Mouse (Mus musculus): ENCODE results near the gene Ngrn. TPM values are rescaled to one million over a fixed set of nuclear protein-coding genes. Genes with fewer than 3 reads are reported as not detected.
A peak's percentile ranks its signal among the peaks of the same experiment; 100 is the strongest.

Ngrn gene
- total RNA-seq (2017), result 22.5 to 35.4 TPM (median 27.3 TPM) in 3 replicates

DNA sequence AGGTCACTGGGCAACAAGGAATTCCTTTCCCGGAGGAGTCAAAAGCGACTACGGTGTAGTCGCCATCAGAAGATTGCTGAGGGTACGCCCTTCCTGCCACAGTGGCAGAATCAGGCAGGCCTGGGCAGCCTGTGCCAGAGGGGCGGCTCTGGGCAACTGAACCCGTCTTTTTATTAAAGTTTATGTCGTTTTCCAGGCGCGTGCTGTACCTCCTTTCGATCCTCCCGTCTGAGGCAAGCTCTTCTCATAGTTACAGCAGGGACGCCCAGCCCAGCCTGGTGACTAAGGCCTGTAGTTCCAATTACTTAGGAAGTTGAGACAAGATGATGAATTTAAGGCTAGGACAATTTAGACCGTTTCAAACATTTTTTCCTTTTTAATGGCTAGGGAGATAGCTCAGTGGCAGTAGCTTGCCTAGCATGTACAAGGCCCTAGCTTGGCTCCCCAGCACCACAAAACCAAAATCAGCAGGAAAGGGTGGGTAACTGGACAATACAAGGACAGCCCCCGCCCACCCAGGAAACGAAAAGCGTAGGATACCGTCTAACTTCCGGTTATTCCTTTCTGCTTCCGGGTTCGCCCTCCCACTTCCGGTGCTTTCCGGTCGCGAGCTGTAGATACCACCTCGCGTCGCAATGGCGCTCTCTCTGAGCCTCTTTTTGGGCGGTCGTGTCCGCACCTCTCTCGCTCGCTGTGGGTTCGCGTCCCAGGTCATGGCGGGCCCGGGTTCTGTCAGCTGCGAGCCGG is at the start of gene Ngrn:
Ngrn (plus strand) TSS at position 591 of the 747 bp plus-strand sequence.
- ATAC-seq (replicated peaks; ENCODE audit: insufficient number of reproducible peaks, low FRiP score, low TSS enrichment, poor library complexity, severe bottlenecking), result peak; percentile 95

DNA sequence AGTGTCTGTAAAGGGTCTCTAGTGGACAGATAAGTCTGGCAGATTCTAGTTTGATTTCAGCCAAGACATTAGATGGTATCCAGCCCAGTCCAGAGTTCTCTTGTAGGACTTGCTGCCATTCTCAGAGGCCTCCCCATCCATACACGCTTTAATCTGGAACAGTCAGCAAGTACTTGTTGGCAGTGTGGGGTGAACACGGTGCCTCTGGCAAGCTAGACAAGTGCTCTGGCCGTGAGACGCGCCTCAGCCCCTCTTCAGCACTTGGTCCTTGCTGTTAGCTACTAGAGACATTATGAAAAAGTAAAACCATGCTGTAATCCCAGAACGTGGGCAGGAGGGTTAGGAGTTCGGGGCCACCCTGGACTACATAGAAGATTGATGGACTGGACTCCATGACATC is 47.4 kb upstream of the Ngrn start:
- ATAC-seq (replicated peaks; ENCODE audit: insufficient number of reproducible peaks, low FRiP score, low TSS enrichment, poor library complexity, severe bottlenecking), result no peak

DNA sequence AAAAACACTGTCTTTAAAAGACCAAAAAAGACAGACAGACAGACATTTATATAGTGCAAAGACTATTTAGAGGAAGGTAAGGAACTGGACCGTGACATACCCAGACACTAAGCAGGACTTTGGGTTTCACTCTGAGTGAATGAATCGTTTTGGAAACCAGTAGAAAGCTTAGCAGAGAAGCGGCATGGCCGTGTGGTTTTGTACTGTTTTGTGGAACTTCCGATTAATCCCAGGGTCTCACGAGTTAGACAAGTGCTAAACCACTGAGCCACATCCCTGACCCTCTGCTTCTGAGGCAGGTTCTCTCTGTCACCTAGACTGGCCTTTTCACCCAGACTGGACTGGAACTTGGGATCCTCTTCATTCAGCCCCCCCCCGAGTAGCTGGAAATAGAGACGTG is 46.6 kb upstream of the Ngrn start:
- ATAC-seq (replicated peaks; ENCODE audit: insufficient number of reproducible peaks, low FRiP score, low TSS enrichment, poor library complexity, severe bottlenecking), result no peak

DNA sequence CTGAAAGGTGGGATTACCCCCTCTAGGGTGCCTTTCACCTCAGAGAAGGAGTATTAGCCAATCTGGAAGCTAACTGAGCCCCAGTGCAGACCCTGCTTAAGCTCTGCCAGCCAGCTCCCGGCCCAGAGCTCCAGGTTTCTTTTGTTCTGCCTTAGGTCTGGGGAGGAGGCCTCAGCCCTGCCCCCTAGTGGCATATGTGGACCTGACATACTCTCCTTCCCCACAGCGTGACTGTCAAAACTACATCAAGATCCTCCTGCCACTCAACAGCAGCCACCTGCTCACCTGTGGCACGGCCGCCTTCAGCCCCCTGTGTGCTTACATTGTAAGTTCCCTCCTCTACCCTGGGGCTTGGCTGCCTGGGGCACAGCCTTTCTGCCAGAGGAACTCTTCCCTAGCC is 45.6 kb upstream of the Ngrn start:
- ATAC-seq (replicated peaks; ENCODE audit: insufficient number of reproducible peaks, low FRiP score, low TSS enrichment, poor library complexity, severe bottlenecking), result peak; percentile 74

DNA sequence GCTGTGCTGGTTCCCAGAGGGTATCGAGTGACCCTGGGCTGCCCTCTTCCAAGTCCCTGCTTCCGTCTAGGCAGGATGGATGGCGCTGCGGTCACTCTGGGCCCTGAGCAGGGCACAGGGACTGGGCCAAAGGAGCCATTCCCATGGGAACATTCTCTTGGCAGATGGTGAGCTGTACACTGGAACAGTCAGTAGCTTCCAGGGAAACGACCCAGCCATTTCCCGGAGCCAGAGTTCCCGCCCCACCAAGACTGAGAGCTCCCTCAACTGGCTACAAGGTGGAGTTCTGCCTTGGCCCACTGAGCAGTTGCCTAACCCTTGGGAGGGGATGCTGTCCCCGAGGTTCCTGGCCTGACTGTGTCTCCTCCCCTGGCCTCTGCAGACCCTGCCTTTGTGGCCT is 44.4 kb upstream of the Ngrn start:
- no peak for ATAC-seq (replicated peaks; ENCODE audit: insufficient number of reproducible peaks, low FRiP score, low TSS enrichment, poor library complexity, severe bottlenecking)

DNA sequence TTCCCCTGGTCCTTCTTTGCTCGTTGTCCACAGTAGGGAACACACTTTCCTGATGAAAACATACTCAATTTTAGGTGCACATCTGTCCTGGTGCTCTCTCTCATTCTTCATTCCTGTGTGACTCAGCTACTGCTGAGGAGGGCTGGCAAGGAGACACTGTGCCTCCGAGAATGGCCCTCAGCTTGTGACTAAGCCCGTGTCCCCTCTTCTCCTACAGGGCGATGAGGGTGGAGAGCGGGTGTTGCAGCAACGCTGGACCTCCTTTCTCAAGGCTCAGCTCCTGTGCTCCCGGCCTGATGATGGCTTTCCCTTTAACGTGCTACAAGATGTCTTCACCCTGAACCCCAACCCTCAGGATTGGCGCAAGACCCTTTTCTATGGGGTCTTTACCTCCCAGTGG is 42.3 kb upstream of the Ngrn start:
- no peak for ATAC-seq (replicated peaks; ENCODE audit: insufficient number of reproducible peaks, low FRiP score, low TSS enrichment, poor library complexity, severe bottlenecking)

DNA sequence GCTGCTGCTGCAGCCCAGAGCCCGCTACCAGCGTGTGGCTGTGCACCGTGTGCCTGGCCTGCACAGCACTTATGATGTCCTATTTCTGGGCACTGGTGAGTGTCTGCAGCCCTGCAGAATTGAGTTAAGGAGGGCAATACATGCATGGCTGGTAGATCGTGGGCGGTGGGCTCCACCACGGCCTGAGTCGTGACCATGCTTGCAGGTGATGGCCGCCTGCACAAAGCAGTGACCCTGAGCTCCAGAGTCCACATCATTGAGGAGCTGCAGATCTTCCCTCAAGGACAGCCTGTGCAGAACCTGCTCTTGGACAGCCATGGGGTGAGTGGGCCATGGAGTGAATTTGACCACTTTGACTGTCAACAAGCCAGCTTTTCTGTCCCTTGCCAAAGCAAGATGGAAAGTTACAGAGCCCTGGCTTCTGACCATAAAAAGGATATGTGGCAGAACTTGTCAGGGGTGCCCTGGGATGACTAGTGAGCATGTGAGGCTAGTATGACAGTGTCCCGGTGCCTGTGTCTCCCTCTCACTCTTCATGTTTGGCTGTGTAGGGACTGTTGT is 40.7 kb upstream of the Ngrn start:
- ATAC-seq (replicated peaks; ENCODE audit: insufficient number of reproducible peaks, low FRiP score, low TSS enrichment, poor library complexity, severe bottlenecking), result no peak

DNA sequence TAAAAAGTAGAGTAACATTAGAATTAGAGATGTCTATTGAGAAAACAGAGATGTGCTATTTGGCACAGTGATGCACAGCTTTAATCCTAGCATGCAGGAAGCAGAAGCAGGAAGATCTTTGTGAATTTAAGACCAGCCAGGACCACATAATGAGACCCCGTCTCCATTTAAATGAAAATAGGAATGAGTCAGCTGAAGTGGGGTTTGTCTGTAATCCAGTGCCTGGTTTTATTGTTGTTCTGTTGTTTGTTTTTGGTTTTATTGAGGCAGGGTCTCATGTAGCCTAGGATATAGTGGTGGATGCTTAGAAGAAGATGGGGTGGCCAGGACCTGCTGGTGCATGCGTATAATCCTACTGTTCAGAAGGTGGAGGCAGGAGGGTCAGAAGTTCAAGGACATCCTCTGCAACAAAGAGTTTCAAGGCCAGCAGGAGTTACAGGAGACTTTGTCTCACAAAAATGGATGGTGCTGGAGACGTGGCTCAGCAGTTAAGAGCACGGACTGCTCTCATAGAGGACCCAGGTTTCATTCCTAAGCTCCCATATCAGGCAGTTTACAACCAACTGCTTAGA is 39.8 kb upstream of the Ngrn start:
- no peak for ATAC-seq (replicated peaks; ENCODE audit: insufficient number of reproducible peaks, low FRiP score, low TSS enrichment, poor library complexity, severe bottlenecking)

DNA sequence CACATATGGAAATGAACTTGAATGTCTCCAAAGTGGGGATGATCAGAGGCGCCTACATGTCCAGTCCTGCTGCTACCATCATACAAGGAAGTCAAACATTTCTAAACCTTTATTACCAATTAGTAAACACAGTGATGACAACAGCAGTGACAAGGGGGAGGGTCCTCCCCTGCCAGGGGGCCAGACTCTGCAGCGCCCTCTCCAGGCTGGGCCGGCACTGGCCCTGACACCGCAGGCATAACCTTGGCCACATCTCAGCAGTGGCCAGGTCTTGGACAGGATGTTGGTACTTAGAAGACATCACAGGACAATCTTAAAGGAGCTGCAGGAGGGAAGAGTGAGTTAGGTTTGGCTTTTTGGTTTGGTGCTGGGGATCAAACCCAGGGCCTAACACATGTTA is 34.0 kb upstream of the Ngrn start:
- ATAC-seq (replicated peaks; ENCODE audit: insufficient number of reproducible peaks, low FRiP score, low TSS enrichment, poor library complexity, severe bottlenecking), result no peak

DNA sequence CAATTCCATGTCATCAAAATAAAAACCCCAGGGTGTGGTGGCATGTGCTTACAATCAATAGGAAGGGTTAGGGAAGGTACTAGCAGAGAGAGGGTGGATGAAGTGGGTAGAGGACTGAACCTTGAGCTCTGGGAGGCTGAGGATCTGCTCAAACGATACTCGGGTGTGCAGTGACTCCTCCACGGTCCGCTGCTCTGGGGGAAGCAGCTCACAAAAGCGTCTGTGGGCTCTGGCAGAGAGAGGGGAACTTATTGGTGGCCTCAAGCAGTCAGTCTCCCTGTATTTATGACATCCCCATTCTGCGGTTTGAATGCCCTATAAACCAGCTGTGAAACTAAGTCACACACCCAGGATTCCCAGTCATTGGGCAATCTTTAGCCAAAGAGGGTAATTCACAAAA is 30.8 kb upstream of the Ngrn start:
- no peak for ATAC-seq (replicated peaks; ENCODE audit: insufficient number of reproducible peaks, low FRiP score, low TSS enrichment, poor library complexity, severe bottlenecking)

DNA sequence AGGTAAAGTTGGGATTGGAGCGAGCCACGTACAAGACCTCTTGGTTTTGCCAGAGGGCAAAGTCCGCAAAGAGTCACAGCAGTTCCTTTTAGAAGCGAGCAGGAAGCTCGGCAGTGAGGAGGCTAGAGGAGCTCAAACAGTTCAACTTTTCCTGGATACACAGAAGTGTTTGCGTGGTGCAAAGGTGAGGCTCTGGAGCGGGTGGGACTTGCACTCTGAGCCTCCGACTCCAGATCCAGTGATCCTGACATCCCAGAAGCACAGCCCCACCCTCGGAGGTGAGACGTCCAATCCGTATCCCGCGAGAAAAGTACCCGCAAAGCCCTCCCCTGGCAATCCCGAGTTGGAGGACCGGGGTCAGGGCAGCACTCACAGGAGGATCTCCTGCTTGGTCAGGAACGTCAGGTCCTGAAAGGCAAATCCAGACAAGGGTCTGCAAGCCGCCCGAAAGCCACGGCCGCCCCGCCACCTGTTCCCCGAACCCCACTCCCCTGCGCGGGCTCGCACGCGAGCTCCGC is 29.0 kb upstream of the Ngrn start:
- ATAC-seq (replicated peaks; ENCODE audit: insufficient number of reproducible peaks, low FRiP score, low TSS enrichment, poor library complexity, severe bottlenecking), result no peak

DNA sequence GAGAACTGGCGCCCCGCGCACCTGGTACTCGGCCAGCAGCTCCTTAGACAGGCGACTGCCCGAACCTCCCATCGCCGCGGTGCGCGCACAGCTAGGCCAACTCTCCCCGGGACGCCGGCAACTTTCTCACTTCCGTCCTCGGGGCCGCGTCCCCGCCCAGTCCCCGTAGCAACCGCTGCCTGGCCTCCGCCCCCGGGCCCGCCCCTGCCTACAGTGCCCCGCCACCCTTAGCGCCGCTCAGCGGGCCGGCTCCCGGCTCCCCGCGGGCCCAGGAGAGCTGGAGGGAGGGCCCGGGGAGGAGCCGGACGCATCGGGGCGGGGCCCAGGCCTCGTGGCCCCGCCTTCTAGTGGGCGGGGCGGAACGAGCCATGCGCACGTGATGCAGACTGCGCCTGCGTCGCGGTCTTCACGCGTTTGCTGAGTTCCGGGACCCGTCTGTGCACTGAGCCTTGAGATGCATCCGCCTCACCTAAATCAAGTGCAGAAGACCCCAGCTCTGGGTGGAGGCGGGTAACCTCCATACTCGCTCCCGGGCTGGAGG is 28.5 kb upstream of the Ngrn start, which contains the start of the genes Cib1 and Gdpgp1:
Cib1 (minus strand) TSS at position 325 of the 541 bp plus-strand sequence.
Gdpgp1 (plus strand) TSS at position 377 of the 541 bp plus-strand sequence.
- peak; percentile 87 for ATAC-seq (replicated peaks; ENCODE audit: insufficient number of reproducible peaks, low FRiP score, low TSS enrichment, poor library complexity, severe bottlenecking)

DNA sequence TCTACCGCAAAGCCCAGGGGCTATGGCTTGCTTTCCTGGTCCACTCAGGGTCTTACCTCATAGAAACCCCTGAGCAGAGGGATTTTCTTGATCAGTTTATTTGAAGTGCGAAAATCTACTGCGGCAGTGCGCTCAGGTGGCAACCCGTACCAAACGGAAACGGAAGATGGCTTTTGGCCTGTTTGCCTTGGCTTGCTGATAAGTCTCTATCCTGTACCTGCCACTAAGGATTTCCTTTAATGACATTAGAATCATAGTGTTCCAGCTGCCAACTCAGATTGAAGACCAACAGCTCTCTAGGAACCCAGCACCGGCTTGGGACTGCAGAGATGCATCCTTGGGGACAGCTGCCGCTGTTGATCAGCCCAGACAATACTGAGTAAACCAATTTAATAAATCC is 27.2 kb upstream of the Ngrn start:
- no peak for ATAC-seq (replicated peaks; ENCODE audit: insufficient number of reproducible peaks, low FRiP score, low TSS enrichment, poor library complexity, severe bottlenecking)

DNA sequence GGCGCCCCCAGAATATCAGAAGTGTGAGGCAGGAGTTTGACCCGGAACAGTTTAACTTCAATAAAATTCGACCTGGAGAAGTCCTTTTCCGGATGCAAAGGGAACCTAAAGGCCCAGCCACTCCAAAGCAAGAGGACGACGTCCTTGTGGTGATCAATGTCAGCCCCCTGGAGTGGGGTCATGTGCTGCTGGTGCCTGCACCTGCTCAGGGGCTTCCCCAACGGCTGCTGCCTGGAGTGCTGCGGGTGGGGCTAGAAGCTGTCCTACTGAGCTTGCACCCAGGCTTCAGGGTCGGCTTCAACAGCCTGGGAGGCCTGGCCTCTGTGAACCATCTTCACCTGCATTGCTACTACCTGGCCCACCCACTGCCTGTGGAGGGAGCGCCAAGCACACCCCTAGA is 22.5 kb upstream of the Ngrn start:
- ATAC-seq (replicated peaks; ENCODE audit: insufficient number of reproducible peaks, low FRiP score, low TSS enrichment, poor library complexity, severe bottlenecking), result no peak

DNA sequence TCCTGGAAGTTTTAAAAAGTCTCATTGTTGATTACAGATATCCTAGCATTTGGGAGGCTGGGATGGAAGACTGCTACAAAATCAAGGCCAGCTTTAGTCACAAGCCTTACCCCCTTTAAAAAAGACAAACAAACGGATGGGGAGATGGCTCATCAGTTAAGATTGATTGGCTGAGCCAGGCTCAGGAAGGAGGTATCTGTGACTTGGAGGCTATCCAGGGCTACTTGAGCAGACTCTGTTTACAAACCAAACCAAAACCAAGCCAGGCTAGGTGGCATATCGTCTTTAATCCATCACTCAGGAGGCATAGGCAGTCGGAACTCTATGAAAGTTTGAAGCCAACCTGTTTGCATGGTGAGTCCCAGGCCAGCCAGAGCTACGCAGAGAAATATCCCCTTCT is 19.4 kb upstream of the Ngrn start:
- ATAC-seq (replicated peaks; ENCODE audit: insufficient number of reproducible peaks, low FRiP score, low TSS enrichment, poor library complexity, severe bottlenecking), result no peak

DNA sequence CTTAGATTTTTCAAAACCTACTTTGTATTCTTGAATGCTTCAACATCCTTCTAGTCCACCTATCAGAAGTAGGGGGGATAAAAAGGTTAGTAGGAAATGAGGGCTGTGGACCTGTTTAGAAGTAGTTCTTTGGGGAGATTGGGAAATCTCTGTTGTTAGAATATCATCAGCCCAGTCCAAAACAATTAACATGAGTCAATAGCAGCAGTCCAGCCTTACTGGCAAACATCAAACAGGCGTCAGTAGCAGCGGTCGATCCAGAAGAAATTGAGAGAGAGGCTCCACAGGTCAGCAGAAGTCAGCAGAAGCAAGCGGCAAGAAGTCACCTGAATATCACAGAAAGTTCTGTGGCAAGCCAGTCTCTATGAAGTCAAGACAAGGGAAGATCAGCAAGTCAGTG is 16.2 kb upstream of the Ngrn start:
- no peak for ATAC-seq (replicated peaks; ENCODE audit: insufficient number of reproducible peaks, low FRiP score, low TSS enrichment, poor library complexity, severe bottlenecking)

DNA sequence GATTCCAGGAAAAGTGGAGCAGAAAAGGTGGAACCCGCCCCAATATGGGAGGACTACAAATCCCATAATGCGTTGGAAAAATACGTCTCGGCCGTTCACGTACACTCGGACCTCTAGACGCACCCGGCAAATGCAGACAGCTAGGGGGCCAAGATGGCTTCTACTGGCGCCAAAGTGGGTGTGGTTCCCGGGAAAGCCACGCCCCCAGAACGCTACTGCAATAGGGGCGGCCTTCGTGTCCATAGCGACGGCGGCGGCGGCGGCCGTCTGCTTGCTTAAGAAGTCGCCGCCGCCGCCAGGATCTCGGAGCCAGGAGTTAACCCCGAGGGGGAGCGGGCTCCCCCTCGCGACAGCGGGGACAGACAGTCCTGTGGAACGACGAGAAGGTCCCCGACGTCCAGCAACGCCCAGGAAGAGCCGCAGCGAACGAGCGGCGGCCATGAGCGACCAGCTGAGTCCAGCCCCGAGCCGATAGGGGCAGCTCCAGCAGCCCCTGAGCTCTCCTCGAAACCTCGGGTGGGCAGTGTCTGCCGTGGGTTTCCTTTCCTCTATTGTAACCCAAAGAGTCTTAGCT is 14.8 kb upstream of the Ngrn start, which contains the start of gene Ttll13:
Ttll13 (plus strand) TSS at position 229 of the 574 bp plus-strand sequence.
- ATAC-seq (replicated peaks; ENCODE audit: insufficient number of reproducible peaks, low FRiP score, low TSS enrichment, poor library complexity, severe bottlenecking), result peak; percentile 99

DNA sequence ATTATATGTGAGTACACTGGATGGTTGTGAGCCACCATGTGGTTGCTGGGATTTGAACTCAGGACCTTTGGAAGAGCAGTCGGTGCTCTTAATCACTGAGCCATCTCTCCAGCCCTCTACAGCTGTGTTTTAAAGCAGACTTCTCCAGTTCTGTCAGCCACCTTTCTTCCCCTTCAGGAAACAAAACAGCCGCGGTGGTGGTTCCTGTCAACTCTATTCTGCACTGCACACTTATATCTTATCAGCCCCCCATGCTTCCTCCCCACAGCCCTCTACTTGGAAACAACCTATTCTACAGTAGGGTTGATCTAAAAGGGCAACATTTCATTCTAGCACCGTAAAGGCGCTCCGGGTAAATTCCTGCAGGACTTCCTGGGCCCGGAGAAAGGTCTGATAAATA is 14.2 kb upstream of the Ngrn start:
- ATAC-seq (replicated peaks; ENCODE audit: insufficient number of reproducible peaks, low FRiP score, low TSS enrichment, poor library complexity, severe bottlenecking), result no peak

DNA sequence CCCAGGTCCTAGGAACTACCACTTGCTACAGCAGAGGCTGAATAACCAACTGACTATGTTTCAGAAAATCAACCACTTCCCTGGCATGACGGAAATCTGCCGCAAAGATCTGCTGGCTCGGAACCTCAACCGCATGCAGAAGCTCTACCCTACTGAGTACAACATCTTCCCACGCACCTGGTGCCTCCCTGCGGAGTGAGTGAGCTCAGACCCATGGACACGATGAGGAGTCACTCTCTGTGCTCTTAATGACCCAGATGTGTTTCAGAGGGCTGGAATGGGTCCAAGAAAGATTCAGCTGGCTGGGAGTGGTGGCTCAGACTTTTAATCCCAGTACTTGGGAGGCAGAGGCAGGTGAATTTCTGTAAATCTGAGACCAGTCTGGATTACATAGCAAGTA is 8.6 kb upstream of the Ngrn start:
- ATAC-seq (replicated peaks; ENCODE audit: insufficient number of reproducible peaks, low FRiP score, low TSS enrichment, poor library complexity, severe bottlenecking), result no peak
